Mouse (Mus musculus) heart, adult 2 months (tissue): ENCODE measurements around the gene Rrnad1.

Experiments
- CTCF ChIP-seq: fragments of 200-600 bp; IDR thresholded peaks from 2 replicates; pipeline ENCODE4 v1.8.1; 2022; ENCODE audit warnings: antibody characterized with exemption, mild to moderate bottlenecking, moderate library complexity
- POLR2A ChIP-seq: fragments of 200-500 bp; IDR thresholded peaks from 2 replicates; pipeline ENCODE4 v1.6.1; 2011; ENCODE audit warnings: mild to moderate bottlenecking, low read depth, low read length, control low read depth; ENCODE audit not compliant: insufficient read depth

- TF ChIP-seq CTCF (no peak), POLR2A (peak; percentile 78)
Measured at GRCm38 (mm10) chr3:87885281-87886003, 45.1 kb downstream of the Rrnad1 start, which contains the start of gene Prcc.
